Mouse (Mus musculus): ENCODE measurements around the gene Rnpep. TPM values are rescaled to one million over a fixed set of nuclear protein-coding genes. Genes with fewer than 3 reads are reported as not detected.

The Rnpep gene
- 48.3 and 49.5 TPM in 2 replicates for polyA plus RNA-seq (2012; rRNA removed)

DNA sequence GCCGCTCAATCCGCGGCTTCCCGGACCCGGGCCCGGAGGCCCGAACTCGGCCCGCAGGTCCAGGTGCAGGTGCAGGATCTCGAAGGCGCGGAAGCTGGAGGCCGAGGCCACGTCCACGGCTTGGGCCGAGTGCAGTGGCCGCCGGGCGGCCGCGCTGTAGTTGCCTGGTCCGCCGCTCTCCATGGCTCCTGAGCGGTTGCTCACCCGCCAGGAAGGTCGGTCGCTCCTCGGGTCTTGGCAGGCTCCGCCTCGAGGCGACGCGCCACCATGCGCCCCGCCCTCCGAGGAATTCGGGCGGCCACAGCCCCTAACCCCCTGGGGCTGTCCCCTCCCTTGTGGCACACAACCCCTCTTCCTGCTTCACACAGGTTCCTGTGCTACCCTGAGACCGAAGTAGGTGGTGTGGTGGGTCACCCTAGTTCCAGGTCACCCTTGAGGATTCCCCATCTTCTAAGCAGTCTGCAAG, at the start of gene Rnpep:
Gene Rnpep (minus strand): TSS at position 259 of the 466 bp plus-strand sequence.

DNA sequence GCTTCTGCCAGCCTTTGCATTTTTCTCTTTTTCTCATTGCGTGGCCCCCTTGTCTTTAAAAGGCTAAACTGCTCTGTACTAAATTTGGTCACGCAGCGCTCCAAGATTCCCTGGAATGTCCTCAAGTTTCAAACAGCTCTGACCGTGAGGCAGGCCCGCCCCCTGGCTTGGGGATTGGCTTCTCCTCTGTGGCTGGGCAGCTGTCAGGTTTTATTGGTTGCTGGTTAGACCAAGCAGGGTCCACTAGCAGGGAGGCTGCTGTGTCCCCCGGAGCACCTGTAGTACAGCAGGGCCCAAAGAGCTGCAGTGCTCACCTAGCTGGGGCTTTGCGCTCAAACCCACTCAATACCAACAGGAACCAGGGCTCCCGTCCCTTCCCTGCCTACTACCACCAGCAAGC, 40.7 kb upstream of the Rnpep start, which contains the start of gene Lmod1:
Gene Lmod1 (plus strand): TSS at position 237 of the 400 bp plus-strand sequence.

DNA sequence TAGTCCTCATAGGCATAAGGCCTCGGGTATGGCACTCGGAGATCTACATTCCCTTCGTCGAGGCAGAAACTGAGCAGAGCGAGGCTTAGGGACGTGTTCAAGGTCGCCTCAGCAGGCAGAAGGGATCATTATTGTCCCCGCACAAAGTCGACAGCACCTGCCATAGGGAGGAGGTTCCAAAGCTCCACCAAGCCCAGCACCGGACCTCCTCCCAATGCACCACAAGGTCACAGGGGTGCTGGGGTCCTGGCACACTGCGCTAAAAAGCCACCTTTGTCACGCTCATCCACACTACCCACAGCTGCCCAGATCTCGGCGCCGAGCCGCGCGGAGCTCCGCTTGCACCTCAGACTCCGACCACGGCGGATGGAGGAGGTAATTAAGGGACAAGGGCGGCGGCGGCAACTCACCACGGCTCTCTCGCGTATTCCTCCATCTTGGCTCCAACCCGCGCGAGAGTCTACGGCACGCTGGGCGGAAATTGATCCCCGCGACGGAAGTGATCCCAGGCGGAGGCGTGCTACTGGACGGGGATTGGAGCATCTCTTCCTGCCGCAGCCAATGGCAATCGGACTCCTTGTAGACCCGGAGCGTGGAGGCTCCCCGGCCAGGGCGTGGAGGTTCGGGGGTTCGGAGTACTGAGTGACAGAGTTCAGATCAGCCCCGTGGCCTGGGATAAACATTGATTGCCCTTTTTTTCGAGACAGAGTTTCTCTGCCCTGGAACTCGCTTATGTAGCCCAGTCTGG, 29.6 kb upstream of the Rnpep start, which contains the start of gene Timm17a:
Gene Timm17a (minus strand): TSS at position 495 of the 748 bp plus-strand sequence.

DNA sequence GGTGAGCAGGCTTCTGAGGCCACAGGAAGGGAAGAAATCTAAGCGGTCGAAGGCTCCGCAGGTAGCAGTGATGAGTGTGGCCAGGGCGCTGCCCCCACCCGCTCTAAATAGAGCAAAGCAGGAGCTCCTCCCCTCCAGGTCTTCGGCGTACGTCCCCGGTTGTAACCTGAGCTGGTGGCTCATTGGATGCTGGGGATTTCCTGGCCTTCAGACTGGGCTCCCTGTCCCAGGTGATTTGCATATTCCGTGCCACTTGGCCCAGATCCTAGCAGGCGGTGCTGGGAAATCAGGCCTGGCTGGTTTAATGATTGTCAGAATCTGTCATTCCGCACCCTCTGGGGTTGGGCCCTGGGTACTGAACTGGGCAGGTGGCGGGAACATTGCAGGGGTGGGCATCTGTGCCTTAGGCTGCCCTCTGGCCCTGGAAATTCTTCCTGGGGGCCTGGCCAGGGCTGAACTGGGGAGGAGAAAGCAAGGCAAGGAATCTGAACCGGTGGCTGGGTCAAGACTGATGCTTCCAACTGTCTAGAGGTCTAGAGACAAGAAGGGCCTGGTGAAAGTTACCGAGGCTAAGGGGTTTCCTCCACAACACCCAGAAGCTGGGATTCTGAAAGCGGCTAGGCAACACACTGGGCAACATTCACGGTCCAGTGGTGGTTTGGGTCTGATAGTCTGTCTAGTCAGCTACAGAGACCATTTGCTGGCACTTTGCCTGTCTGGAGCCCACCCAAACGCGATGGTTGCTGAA, 25.3 kb downstream of the Rnpep start, which contains the start of gene Elf3:
Gene Elf3 (minus strand): TSS at position 189 of the 748 bp plus-strand sequence.

Other genes with a start within 250 kb of the Rnpep start
- 0.69 and 0.95 TPM in 2 replicates for gene Lgr6, start 178.8 kb downstream of the Rnpep start, polyA plus RNA-seq (2012; rRNA removed)
- gene Ptpn7, start 151.4 kb downstream of the Rnpep start, polyA plus RNA-seq (2012; rRNA removed): 0.13 and 0.16 TPM in 2 replicates
- 448 and 480 TPM in 2 replicates for gene Arl8a, start 137.3 kb downstream of the Rnpep start, polyA plus RNA-seq (2012; rRNA removed)
- 3.6 and 4.9 TPM in 2 replicates for gene Gpr37l1, start 116.4 kb downstream of the Rnpep start, polyA plus RNA-seq (2012; rRNA removed)
- gene Elf3, start 25.5 kb downstream of the Rnpep start, polyA plus RNA-seq (2012; rRNA removed): 0.21 and 1.3 TPM in 2 replicates
- gene Timm17a, start 29.7 kb upstream of the Rnpep start, polyA plus RNA-seq (2012; rRNA removed): 50.9 and 56.6 TPM in 2 replicates
- gene Lmod1, start 40.7 kb upstream of the Rnpep start, polyA plus RNA-seq (2012; rRNA removed): 0.21 and 0.32 TPM in 2 replicates
- 61.4 and 62.5 TPM in 2 replicates for gene Shisa4, start 91.2 kb upstream of the Rnpep start, polyA plus RNA-seq (2012; rRNA removed)
- gene Ipo9, start 146.4 kb upstream of the Rnpep start, polyA plus RNA-seq (2012; rRNA removed): 157 TPM in 2 replicates

Data from central nervous system, embryonic 18 days (tissue).